Mouse (Mus musculus) ZHBTc4 (cell line): ENCODE data around the gene Wfs1.

Experiments used
- DNase-seq: peaks from one replicate; pipeline ENCODE4 v3.0.0-alpha.2; 2011; ENCODE audit warnings: low read depth, low spot score

Wfs1 gene

DNA sequence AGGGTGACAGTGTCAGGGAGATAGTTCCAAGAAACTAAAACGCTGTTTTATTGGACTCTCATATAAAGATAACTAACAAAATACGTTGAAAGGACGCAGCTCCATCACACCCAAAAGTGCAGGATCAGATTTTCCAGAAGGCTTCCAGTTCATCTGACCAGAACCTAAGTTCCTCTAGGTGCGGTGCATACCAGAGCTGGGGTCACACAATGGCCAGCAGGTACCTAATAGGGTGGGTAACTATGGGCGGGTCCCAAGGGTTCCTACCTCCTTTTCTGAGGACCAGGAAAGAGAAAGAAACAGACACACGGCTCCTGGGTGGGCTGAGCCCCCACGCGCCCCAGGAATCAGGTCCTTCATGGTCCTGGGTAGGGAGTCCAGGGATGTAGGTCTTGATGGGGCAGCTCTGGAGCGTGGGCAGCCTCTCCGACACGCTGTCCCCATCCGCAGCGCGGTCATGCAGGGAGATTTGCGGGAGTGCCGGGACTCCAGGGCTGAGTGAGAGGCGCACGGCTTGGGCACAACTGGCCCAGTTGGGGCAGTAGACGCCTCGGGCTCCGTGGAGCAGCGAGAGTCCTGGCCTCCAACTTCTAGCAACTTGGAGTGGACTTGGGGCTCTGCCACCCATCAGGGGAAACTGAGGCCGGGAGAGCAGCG is 753 bp downstream of the Wfs1 start:
- DNase-seq: no peak

DNA sequence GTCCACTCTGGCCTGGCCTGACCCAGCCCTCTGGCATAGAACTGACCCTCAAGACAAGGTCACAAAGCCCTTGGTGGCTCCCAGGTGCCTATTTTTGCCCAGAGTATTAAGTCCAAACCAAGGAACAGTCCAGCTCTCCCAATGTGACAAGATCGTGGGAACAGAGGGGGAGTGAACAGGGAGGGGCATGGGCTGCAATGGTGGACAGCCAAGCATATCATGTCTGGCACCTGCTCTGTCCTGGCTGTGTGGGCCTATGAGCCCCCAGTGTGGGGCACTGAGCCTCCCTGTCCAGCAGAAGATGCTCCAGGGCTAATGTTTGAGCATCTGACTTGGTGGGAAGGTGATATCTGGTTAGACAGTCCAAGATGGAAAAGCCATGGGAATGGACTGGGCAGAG is 2.4 kb downstream of the Wfs1 start:
- DNase-seq: no peak

DNA sequence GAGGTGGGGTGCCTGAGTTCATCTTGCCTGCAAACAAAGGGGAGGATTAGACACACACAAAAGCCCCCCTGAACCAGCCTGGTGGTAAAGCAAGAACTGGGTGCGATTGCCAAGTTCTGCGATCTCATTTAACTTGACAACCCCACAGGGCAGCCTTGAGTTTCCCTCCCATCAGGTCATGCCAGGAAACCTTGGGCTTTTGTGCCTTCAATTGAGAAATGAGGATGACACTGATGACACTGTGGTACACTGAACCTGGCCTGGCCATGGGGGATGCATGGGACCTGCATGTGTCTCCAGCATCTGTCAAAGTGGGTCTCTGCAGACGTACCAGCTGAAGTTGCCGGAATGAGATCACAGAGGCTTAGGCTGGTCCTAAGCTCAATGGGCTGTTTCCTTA is 6.7 kb downstream of the Wfs1 start:
- DNase-seq: no peak

DNA sequence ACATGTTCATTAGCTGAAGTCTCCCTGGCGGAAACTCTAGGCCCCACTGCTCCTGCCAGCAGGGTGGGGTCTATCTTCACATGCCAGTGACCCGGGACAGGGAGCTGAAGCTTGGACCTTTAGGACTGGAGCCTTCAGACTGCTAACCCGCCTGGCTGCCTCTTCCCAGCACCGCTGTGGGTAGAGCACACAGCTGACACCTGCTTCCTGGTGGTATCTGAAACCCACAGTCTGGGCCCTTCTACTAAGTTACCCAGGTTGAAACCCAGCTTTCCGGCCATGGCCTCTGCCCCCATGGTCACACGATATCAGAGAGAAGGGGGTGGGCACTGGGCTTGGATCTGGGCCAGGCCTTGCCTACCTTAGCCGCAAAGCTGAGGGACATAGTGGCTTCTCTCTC is 9.4 kb downstream of the Wfs1 start:
- no peak for DNase-seq

DNA sequence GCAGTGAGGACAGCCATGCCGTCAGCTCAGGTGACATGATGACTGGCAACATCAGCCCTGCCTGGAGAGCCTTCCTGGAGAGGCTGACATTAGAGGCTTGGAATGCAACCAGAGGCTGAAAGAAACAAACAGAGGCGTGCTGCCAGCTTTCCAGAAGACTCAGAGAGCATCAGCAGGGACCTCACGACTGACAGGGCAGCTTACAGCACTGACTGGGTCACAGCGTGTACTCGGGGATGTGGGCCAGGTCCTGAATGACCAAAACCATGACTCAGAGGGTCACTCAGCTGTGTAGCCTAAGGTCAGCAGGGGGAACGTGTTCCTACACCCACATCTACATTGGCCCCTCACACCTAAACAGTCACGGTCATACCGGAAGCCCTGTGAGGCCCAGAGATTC is 10.0 kb downstream of the Wfs1 start:
- no peak for DNase-seq

DNA sequence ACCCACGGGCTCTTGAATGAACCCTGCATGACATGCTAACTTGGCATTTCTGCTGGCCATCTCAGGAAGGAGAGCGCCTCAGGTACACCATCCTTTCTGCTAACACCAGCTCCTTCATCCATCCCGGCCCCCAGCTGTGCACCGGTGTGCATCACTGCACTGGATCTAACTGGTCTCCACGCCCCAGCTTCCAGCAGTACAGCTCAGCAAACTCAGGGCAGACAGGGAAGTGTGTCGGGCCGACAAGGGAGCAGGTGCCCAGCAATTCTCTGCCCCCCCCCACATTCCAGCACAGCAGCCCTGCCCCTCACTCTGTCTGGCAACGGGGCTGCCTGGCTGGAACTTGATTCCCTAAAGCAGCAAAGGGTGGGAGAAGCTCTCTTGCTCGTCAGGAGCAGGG is 11.2 kb downstream of the Wfs1 start:
- DNase-seq: peak; percentile 74

DNA sequence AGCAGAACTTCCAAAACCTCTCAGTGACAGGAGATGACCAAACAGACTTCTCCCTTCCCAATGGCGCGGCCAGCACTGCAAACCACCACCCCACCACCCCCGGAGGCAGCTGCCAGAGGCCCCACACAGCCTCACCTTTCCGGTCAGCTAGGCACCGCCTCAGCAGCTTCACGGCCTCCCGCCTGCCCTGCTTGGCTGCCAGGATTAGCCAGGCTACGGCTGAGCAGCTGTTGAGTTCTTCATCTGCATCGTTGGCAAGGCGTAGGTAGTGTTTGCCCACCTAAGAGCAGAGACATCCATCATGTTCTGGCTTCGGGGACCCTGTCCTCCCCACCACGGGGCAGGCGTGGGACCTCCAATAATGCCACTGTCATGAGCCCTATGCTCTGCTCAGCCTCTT is 13.7 kb downstream of the Wfs1 start:
- DNase-seq: no peak

DNA sequence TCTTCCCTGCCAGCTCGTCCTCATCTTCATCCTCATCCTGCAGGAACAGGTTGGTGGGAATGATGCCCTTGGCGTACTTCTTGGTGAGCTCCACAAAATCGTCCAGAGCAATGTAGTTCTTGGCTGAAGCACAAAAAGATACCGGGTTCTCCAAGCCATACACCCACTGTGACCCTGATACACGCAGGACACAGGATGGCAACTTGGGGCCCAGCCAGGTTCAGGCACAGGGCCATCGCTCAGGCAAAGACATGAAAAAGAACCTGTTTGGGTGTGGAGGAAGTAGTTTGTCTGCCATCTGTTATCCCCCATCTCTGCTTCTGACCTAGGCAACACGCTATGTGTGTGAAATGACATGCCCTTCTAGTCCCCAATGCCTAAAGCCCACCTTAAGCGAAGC is 17.4 kb downstream of the Wfs1 start:
- no peak for DNase-seq

DNA sequence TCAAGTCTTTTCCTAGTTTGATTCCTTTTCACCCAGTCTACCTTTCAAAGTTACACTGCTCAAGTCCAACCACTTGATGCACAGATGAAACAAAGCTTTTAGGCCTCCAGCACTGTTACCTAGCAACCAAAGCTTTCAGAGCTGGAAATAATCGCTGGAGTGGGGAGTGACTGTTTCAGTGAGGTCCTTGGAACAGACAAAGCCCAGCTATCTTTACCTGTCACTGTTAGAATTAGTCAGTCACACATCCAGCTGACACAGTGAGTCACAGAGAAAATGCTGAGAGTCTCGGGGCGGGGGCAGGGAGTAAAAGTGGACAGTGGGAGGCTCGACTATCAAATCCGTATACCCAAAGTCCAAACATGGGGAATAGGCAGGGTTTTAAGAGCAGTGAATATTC is 28.5 kb downstream of the Wfs1 start:
- peak; percentile 47 for DNase-seq

DNA sequence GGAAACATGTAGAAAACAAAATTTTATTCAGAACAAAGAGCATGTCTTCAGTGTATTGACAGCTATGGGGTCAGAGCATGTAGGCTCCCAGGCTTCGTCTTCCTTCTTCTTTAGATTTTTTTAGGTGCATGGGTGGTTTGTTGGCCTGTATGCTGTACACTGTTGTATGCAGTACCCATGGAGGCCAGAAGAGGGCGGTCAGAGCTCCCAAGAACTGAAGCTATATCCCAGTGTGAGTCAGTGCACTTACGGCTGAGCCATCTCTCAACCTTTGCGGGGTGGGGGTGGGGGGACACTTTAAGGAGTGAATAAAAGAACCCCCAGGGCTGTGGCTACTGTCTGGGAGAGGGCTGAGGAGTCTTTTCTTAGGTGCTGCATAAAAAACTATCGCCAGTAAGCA is 30.2 kb downstream of the Wfs1 start:
- peak; percentile 83 for DNase-seq

DNA sequence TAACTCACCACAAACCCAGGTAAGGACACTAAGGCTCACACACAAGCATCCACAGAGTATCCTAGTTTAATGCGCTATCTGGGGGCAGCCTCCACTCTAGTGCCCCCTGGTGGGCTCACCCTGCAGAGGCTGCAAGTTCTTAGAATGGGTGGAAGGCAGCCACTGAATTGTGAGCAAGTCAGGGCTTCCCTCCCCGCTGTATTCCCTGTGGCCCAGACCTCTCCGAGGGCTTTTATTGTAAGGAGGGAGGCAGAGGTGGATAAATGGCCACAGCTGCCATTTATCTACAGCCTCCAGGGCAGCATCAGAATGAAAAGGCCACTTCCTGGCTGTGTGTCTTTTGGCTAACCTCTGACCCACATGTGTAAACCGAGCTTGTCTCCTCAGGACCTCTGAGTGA is 33.6 kb downstream of the Wfs1 start:
- DNase-seq: peak; percentile 74

DNA sequence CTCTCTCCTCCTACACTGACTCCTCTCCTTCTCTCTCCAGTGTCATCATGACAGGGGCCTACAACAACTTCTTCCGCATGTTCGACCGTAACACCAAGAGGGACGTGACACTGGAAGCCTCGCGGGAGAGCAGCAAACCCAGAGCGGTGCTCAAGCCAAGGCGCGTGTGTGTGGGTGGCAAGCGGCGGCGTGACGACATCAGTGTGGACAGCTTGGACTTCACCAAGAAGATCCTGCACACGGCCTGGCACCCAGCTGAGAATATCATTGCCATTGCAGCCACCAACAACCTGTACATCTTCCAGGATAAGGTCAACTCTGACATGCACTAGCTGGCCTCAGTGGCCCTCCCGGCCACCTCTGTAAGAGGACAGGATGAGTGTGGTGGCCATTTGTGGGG is 36.7 kb downstream of the Wfs1 start:
- no peak for DNase-seq

DNA sequence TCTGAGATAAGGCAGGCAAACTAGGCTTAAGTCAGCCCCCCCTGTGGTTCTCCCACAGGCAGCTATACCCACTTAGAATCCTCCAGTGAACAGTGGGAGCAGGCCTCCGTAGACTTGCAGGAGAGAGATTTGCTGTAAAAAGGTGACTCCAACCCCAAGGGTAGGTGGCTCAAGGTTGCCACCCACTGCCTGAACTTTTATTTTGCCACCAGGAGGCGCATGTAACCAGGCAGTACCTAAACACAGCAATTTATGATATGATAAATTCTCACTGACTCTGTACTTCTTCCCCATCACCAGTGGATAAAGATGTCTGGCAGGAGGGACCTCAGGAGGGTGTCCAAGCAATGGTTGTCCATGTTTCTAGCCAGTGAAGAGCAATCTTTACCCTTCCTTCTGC is 38.1 kb downstream of the Wfs1 start:
- DNase-seq: no peak

DNA sequence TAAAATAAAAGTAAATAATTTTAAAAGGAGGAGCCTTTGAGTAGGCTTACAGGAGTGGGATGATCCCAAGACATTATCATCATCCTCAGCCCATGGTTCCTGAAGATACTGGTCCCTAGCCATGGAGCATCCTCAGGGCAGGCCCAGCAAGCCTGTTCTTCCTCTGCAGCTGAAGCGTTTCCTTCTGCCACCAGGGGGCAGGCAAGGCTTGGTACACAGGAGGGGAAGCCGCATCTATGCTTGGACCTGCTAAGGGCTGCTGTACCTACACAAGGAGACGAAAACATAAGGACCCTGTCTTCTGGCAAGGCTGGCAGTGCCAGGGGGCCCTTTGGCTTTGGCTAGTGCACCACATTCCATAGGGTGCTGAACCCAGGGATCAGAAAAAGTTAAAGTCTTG is 40.2 kb downstream of the Wfs1 start:
- peak; percentile 86 for DNase-seq

DNA sequence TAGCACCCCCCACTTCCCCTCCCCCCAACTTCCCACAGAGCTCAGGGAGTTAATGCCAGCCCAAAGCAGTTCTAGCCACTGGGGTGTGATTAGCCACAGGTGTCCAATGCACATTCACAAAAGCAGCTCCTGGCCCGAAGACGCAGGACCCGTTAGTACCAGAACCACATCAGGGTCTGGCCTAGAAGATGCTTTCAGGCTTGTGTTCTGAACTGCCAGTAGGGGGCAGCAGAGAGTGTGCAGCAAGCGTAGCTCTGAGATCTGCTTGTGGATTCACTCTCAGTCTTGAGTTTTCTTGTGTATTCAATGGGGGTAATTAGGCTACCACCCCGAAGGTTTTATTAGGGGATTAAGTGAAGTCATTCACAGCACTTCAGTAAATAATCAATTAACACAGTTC is 42.6 kb downstream of the Wfs1 start:
- peak; percentile 87 for DNase-seq

DNA sequence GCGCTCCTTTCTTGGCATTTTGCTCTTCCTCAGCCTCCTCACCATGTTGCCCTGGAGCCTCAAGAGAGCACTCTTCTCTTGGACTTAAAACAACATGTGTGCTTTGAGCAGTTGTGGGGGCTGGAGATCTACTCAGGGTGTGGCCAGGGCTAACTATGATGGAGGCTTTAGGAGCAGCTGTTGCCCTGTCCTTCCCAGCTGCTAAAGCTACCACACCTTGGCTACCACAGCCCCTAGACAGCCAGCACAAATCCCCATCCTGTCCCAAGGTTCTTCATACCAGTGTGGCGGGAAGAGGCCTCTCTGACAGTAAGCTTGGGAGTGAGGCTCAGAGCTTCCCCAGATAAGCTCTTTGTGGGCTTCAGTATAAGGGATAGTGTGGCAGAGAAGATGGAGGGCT is 43.3 kb downstream of the Wfs1 start:
- no peak for DNase-seq

DNA sequence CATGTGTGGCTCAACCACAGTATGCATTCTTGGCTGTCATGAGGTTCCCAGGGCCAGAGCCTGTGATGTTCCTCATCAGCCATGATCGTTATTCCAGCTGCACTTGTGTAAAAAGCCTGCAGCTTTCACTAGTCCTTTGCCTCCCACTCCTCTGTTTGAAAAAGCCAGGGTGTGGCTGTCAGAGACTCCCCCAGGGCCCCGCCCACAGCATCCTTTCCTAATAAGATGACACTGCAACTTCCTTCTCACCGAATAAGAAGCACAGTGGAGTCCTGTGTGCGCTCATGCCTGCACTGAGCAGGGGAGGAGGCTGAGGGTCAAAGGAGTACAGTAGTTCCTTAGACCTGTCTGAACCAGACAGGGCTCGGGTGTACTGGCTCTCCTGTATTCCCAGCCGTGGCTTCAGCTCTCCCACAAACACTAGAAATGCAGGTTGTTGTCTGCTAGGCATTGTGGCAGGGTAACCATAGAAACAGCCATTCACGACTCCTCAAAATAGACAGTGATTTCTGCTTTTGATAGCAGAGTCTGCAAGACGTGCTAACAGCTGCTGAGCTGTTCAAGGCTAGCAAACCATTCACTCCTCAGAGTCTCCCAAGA is 43.8 kb downstream of the Wfs1 start:
- DNase-seq: peak; percentile 81

DNA sequence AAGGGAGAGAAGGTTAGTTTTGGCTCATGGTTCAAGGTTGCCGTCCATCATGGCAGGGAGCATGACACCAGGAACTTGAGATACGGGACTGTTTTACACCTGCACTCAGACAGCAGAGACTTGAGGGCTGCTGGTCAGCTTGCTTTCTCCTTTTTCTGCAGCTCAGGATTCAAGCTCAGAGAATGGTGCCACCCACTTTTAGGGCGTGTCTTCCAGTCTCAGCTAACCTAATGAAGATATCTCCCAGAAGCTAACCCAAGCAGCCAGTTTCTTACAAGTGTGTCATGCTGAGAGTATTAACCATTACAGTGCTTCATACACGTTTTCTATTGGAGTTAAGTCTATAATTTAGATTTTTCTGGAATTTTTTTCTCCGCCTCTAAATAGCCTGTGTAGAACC is 44.5 kb downstream of the Wfs1 start:
- DNase-seq: peak; percentile 49

DNA sequence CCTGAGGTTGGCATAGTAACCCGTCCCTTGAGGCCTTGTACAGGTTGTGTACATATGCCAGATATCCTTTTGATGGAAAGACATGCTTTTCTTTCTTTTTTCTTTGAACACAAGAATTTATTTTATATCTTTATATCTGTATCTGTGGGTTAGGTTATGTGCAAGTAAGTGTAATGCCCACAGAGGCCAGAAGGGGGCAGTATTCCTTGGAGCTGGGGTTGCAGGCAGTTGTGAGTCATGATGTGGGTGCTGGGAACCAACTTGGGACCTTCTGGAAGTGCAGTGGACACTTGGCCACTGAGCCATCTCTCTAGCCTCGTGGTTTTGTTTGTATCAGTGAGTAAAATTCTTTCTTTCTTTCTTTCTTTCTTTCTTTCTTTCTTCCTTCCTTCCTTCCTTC is 46.6 kb downstream of the Wfs1 start:
- DNase-seq: peak; percentile 35

DNA sequence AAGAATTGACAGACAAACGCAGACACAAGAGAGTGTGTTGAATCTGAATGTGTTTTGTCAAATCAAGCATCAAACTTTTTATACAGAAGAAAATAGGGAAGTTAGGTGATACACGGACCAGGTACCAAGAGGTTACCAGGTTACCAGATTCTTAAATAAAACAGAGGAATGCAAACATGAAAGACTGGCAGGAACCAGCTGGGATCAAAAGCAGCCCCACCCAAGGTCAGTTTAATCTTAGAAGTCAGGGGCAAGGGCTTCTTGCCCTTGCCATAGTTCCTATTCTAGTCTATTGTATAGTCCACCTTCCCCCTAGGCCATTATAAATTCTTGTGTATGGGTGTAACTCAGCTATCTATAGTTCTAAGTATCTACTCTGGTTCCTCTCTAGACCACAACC is 50.0 kb downstream of the Wfs1 start:
- peak; percentile 85 for DNase-seq

DNA sequence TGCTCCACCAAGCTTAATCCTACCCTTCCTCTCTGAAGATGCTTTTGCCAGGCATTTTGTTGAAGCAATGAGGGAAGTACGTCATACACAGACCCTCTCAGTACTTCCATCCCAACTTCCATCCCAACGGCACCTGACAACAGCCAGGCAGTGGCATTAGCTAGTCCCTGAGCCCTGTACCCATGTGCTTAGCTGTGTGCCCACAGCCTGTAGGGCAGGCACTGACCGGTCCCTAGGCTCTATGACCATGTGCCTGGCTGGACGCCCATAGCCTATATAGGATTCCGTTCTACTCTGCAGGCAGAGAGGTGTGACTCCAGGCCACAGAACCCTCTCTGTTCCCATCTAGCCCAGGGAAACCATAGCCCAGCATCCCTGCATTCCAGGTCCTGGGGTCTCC is 51.0 kb downstream of the Wfs1 start:
- no peak for DNase-seq

DNA sequence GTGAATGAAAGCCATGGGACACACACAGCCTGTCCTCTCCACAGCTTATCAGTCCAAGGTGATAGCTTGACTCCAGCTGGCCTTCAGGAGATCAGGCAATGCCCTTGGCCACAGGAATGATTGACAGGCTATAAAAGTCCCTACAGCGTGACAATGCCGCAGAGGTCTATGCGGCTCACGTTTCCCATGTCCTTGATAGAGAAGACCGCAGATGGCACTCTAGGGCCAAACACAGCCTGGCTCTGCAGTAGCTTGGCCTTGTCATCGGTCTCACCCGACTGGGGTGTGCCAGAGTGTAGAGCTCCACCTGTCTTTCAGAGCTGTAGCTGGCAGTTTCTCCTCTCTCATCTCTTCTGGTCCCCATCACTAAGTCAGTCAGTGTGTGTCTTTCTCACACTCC is 52.5 kb downstream of the Wfs1 start:
- DNase-seq: peak; percentile 48

DNA sequence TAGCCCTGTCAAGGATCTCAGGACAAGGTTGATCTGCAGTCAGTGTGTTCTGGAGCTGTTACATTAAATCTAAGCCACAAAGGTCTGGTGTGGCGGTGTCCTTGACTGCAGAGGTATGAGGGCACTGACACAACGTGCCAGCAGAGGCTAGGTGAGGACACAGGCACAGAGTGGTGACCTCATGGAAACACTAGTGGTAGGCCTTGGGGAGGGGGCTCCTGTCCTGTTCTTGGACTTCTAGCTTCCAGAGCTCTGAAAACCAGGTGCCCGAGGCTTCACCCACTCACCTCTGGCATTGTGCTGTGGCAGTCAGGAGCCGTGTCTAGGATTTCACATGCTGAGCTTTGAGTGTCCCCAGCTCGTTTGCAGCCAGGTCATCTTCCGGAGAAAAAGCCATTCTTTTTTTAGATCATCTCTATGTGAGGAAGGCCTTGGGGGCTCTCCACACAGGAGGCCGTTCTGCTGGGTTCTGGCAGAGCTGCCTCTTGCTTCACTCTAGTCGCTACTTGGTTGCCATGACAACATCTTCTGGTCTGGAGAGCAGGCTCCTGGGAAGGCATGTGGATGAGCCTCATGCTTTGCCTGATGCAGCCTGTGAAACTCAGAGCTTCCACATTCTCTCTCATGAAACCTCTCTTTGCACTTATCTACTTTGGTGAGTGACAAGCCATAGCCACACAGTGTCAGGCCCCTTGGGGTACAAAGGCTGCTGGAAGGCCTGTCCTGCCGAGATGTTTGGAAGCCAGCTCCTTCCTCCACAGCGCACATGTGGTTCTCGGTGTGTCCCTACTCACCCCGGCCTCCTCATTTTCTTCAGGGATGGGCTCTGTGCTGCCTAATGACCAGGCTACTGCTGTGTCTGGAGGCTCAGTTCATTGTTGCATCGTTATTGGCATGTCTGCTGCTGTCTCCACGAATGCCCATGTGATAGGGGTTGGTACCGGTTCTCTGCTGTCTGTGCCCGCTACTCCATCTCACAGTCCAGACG is 53.2 kb downstream of the Wfs1 start:
- DNase-seq: peak; percentile 66
